Mouse (Mus musculus) urinary bladder, postnatal 14 days (tissue): ENCODE data around the gene Ugt1a5.

Source experiments
- DNase-seq: peaks from one replicate; pipeline ENCODE4 v3.0.0; 2021; ENCODE audit warnings: low spot score

The Ugt1a5 gene

DNA sequence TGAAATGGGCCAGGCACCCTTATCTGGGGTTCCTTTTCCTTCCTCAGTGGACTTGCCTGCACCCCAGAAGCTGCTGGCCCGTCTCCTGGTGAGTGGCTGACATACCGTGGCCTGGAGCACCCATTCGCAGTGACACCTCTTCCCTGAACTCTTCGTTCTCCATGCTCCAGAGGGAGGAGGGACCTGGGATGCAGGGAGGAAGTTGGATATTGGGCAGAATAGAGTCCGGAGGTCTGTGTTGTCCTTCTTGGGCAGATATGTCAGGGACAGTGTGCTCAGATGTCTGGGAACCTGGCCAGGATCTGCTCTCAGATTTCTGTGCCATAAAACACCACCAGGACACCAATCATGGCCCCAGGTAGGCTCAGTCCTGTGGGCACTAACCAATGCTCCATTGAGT is 74.3 kb downstream of the Ugt1a5 start:
- no peak for DNase-seq

DNA sequence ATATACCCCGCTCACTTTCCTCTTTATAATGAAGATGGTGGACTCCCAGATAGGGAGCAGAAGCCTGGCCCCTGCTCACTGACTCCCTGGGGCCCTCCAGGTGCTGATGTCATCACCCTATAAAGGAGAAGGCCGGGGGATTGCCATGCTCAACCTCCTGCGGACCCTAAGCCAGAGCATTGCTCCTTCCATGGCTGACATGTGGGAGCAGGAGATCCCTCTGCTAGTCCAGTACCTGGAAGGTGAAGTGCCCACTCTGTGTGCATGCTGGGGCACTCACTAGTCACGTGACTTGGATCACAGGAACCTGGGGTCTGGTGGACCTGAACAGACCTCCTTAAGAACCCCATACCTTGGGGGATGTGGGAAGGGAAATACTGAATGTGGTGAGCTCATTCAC is 74.8 kb downstream of the Ugt1a5 start:
- DNase-seq = no peak

DNA sequence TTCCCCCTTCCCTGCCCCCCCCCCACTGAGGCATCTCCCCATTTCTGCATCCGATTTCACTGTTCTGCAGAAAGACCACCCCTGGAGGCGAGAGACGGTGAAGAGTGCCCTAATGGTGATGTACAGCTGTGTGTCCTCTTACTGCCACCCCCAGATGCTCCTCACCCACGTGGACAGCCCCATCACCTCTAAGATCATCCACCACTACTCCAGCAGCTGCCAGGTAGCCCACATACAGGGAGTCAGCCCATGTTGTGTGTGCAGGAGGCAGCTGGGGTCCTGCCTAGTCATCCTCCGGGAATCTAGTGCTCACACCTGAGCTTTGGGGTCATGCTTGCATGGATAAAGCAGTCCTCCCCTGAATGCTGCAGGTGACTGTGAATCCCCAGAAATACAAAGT is 78.0 kb downstream of the Ugt1a5 start:
- DNase-seq = no peak

DNA sequence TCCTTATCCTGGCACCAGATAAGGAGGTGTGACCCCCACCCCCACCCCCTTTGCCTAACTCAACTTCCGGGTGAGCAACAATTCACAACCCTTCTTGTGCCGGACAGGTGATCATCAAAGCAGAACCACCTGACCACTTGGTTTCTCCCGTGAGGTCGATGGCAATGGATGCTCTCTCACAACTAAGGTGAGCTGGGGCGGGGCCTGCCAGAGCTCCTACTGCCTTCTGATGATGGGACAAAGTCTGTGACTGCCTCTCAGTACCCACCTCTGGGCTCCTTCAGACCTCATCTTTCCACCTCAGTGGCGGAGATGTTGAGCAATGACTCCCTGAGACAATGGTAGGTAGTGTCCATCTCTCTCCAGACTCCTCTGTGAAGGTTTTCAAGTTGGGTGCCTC is 80.1 kb downstream of the Ugt1a5 start:
- DNase-seq = no peak

DNA sequence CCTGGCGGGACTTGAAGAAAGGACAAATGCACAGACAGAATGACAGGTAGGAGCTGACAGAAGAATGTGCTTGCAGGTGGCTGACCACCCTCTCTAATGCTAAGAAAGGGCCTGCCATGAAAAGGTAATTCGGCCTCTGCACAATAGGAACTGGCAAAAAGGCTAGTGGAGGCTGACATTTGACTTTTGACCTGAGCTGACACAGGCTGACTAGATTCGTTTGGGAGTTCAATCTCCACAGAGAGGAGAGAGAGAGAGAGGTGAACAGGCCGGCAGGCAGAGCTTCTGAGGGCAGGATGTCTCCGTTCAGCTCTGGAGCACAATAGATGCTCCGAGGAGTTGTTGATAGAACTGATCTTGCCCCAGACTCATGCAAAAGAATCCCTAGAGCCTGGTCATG is 80.6 kb downstream of the Ugt1a5 start:
- DNase-seq = no peak

DNA sequence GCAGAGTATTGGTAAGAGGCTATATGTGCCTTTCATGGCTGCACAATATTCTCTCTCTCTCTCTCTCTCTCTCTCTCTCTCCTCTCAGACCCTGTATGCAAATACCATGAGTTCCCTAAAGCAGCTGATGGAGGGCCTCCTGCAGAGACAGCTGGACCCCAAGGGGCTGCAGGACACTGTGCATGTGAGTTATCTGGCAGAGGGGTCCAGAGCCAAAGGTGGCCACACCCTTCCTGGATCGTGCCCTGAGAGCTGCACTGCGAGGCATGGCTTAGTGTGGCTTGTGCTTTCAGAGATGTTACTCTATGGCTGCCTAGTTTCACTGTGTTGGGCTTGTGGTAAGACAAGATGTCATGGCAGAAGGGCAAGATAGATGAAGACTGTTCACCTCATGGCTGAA is 81.8 kb downstream of the Ugt1a5 start:
- DNase-seq = no peak

DNA sequence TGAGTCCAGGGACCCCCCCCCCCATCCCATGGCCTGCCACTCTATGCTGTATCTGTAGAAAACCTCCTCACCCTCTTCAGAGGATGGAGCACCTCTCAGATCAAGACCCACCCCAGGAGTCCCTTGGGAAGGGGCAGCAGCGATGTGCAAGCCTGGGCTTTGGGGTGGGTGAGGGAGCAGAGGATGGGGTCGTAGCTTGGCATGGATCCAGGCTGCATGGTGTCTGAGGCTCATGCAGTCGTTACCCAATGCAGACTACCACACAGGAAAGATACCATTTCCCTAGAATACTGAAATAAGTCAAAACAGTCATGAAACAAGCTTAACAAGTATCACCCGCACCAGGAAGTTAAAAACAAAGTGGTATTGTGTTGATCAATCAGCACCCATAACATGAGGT is 82.8 kb downstream of the Ugt1a5 start:
- DNase-seq = no peak

DNA sequence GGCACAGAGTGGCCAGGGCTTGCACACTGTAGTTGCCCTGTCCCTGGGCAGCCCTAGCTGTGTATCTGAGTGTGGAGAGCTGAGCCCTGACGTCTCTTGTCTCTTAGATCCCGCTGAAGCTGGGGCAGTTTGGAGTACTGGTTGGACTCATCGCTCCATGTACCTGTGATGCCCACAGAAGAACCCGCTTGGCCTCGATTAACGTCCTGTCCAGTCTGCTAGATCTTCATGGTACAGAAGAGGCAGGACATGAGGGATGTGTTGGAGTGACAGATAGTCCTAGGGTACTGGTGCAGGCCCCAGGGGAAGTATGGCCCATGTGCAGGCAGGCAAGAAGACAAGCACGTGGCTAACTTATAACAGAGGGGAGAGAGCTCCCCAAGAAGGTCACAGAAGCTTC is 83.8 kb downstream of the Ugt1a5 start:
- DNase-seq = no peak

DNA sequence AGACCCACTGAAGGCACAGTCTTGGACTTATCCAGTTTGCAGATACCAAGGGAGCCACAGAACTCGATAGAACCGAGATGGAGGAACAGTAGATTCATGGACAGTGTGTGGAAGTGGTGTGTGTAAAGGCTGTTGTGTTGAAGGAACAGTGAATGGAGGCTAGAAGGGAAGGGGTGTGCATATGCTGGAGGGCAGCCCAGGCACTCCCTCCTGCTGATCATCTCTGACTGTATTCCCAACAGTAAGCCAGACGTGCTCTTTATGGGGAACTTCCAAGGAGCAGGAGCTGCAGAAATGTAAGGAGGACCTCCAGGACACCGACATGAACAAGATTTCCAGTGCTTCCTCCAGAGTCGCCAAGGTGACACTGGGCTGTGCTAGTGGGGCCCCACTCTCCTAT is 84.2 kb downstream of the Ugt1a5 start:
- DNase-seq = no peak

DNA sequence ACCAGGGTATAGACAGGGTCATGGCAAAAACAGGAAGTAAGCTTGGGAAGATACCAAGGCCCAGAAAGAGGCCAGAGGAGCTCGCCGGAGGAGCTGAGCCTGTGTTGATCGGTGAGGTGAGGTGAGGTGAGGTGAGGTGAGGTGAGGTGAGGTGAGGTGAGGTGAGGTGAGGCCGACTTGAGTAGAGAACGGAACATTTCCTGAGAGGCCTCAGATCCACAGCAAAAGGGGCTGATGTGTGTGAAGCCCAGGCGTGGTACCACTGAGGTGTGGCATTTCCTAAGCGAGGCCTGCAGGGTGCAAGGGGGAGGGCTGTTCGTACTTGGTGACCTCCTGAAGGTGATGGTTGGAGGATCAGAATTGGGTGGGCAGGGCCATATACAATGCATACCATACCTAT is 87.3 kb downstream of the Ugt1a5 start:
- no peak for DNase-seq

DNA sequence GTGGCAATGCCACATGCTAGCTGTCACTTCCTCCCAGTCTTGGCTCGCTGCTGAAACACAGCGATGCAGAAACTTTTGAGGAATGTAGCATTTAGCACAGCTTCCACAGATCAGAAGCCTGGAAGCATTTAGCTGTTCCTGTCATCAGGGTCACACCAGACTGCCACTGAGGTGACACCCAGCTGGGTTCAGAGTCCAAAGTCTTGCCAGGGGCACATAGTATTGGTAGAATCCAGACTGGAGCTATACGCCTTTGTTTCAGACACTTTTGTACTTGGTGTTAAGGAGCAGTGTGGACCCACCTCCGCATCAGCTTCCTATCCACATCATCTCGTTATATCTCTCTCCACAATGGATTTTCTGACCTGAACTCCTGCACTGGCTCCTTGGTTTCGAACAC is 87.7 kb downstream of the Ugt1a5 start:
- DNase-seq = no peak

DNA sequence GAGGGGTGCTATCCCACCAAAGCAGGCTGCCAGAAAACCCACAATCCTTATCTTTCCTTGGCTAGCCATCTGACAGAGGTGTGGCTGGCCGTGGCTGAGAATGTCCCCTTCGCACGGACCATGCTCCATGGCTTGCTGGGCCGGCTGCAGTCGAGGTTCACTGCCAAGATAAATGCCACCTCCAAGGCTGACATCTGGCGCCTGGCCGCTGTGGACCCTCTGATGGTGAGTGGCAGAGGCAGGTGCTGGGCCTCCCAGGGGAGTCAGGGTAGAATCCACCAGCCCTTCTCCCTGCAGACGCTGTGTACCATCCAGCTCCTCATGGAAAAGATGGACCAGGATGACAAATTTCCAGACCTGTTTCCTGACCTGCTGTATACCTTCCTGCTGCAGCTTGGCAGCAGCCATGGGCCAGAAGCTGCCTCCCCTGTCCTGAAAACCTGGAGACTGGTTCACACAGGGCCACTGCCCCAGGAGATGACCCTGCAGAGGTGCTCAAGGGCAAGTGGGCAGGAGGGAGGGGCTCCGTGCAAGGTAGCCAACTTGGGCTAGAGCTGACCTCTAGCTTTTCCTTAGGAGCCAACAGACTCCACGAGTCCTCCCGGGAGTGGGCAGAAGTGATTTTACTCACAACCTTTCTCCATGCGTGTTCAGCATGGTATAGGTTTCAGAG is 89.1 kb downstream of the Ugt1a5 start:
- DNase-seq = no peak

DNA sequence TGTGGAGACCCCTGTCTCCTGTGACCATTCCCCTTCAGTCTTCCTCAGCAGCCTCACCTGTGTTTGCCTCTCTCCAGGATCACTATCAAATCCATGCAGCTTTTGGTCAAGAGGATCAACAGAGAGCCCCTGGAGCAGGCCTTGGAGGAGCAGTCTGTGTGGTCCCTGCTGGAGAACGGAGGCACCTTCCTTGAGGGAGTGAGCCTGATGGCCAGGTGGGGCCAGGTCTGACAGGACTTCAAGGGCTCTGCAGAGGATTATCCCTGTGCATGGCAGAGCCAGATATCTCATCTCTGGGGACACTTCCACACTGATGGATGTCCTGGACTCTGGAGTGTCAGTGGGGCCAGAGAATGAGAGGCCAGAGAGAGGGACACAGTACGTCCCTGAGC is 89.7 kb downstream of the Ugt1a5 start:
- DNase-seq = no peak

DNA sequence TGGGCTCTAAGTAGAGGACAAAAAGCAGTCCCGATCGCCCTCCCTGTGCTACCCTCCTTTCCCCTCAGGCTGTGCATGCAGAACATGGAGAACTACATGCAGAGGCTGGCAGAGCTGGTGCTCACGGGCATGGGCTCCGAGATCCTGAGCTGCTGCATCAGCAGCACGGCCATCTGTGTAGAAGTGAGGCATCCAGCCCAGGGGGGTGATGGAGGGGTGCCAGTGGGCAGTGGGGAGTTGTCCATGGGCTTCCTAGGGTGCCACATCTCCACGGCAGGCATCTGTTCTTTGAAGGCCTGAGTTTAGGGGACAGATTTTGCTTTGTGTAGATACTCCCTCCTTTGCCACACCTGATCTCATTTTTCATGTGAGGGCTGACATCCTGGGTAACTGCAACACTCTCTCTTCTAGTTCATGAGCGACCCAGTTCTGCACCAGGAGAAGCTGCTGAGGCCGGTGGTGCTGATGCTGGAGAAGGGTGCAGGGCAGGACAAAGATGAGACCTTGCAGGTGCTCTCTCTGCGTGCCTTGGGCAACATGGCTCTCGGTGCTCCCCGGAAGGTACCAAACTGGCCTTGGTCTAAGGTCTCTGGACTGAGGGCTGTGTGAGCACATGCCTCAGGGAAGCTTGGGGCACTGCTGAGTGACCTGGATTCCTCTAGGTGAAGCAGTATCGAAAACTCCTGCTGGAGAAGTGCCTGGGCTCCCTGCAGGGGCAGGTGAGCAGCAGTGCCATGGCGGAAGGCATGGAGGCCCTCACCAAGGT is 90.4 kb downstream of the Ugt1a5 start:
- no peak for DNase-seq

DNA sequence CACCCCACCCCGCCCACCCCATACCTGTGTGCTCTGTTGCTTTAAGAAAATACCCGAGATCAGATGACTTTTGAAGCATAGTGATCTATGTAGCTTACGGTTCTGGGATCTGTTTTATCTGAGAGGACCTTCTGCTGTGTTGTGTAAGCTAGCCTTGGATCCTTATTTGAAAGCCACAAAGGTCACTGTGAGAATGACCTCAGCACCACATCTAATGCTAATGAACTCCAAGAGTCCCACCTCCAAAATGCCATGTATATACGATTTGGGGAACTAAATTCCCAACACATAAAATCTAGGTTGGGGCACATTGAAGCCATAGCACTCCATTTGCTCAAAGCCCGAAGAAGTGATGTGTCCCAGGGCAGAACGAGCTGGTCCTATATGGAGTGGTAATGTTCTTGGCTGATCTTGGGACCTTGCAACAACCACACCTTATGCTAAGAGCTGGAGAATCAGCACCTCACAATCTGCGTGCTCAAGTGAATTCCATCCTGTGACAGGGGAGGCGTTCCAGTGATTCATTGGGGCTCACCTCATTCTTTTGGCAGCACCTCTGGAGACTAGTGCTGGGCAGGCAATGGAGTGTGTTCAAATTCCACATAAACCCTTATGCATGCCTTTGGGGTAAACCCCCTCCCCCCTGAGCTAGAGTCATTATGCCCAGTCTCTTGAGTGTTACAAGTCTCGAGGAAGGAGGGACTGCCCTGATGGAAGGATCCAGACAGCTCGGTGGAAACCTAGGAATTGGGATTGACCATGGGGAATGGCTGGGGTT is 91.3 kb downstream of the Ugt1a5 start:
- DNase-seq = no peak

DNA sequence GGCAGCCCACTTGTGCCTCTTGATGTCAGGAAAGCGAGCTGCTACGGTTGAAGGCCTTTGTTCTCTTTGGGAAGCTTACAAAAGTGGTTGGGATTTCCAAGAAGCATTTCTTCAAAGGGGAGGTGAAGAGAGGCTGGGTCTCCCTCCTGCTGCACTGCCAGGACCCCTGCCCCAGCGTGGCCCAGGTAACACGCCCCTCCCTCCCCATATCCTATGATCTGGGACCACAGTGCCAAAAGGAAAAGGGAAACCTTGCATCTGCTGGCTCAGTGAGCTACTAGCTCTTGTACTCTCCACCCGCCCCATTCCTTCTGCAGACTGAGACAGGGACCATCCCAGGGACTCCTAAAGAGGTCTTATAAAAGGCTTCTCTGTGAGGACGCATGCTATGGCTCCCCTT is 91.9 kb downstream of the Ugt1a5 start:
- DNase-seq = no peak

DNA sequence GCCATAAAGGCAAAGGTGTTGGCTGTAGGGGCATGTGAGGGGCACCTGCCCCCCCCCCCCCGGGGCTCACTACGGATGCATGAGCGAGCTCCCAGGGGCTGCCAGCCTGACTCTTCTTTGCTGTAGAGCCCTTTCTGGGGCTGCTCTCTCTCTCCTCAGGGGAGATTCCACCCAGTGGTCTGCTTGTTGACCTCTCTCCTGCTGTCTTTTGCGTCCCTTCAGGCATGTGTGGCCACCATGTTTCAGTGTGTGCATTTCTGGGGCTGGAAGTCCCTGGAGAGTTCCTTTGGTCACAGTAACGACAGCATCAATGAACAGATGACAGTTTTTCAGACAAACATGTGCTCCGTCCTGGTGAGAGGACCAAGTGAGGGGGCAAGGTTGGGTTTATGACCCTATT is 92.5 kb downstream of the Ugt1a5 start:
- no peak for DNase-seq

DNA sequence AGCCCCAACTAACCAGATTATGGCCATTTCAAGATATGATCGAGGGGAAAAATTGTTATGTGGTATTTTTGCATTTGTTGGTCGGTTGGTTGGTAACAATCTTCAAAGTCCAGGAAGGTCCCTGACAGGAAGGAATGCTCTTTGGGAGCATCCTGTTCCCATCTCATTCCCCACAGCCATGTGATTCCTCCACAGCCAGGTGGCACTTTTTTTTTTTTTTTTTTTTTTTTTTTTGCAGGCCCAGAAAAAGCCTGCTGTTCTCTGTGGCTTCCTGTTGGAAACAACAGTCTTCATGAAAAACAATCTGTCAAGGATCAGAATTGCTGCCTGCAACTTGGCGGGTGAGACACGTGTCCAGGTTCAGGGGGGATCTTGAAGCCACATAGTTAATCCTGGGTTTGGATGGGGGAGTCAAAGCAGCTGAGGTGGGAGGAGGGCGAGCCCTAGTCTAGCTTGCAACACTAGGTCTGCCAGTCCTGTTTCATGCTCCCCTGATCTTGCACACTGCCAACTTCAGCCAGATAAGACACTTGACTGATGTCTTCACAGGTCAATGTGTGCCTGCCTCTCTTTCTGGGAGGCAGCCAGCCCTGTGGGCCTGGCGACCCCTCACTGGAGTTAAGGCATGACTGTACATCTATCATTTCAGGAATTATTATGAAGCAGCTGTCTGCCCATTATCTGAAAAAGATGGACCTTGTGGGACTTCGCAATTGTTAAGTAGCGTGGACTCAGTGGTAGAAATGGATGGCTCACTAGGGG is 93.2 kb downstream of the Ugt1a5 start:
- DNase-seq = peak; percentile 78

DNA sequence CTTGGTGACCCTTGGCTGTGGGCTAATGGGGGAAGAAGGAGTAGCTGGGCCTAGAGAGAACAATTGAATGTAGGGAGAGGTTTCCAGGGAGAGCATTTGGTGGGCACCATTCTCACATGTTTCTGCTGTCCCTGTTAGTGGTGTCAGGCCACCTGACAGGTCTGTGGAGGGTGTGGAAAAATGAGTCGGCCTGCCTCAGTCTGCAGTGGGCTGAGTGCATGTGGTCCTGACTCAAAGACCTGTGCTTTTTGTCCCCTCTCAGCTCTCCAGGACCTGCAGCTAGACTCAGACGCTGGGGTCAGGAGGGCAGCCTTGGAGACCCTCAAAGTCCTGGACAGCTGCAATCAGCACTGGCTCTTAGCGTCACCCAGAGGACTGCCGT is 93.8 kb downstream of the Ugt1a5 start:
- DNase-seq = no peak

DNA sequence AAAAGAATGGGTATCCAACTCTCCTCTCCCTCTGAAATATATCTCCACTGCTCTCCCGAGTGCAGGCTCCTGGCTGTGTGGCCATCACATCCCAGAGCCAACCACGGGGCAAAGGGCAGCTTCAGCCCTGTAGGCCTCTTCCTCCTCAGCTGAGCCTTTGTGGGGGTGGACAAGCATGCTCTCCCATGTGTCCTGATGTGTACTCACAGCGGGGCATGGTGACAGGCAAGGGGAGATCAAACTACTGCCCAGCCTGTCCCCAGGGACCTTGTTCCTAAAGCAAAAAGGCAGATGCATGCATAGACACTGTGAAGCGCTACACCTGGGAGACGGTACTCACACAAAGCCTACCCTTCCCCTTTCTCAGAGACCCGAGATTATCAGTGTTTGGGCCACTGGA is 94.3 kb downstream of the Ugt1a5 start:
- peak; percentile 72 for DNase-seq

DNA sequence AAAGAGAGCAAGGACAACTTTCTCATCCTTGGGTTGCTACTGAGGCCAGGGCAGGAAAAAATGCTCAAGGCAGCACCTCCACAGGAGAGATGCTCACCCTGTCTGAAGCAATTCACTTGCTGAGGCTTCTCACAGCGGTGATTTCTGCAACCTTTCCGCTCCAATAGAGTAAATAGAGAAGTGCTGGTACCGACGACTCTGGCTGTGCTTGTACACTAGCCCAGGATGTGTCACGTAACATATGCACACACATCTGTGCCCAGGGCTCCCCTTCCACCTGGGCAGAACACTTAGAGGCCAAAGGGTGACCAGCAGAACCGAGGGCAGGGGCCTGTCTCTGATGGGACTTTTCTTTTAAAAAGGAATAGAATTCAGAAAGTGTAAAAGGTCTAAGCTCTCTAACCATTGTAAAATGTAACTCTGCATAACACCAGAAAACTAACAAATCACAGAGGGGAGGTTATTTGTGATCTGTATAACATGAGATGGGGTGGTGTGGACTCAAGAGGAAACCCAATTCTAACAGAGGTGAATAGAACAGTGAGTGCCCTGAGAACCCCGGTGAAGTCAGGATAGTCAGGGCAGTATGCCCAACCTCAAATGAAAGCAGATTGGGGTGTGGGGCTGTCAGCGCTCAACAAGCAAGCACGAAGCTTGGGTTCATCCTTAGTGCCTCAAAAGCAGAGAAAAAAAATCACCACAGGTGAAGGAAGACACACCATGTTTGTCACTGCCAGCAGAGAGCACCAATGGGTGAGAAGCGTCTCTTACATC is 95.0 kb downstream of the Ugt1a5 start:
- no peak for DNase-seq

DNA sequence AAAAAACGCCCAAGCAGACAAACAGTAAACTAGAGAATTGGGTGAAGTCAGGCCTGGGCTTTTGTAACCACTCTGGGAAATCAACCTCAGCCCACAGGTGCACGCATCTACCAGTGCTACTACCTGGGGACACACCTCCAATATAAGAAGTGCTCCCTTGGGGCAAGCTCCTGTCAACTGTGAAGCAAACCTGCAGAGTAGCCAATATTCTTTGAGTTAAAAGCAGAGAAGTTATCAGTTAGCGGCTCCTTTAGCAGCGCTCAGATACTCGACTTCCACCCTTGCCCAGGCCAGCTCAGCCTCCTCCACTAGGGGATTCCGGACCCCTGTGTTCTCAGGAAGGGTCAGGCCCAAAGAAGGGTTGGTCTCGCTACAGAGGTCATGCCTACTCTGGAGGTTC is 95.9 kb downstream of the Ugt1a5 start:
- no peak for DNase-seq
